Mouse (Mus musculus): ENCODE data around the gene Itih3. TPM values are rescaled to one million over a fixed set of nuclear protein-coding genes. Genes with fewer than 3 reads are reported as not detected.

The Itih3 gene
- polyA plus RNA-seq, 1 experiment from 2014 or later = 0.39 TPM

GRCm38 (mm10) chr14:30862368-30862767 lies 61.2 kb downstream of the Itih3 start:
- ATAC-seq (ENCODE audit: low read depth) = no peak
- Histone ChIP-seq H3K27ac (replicated peaks; ENCODE audit: low read depth, low read length) (no peak overlapping the region), H3K4me1 (ENCODE audit: control insufficient read depth, insufficient read depth, low read length) (no peaks in the 10 kb centered on the region), H3K27me3 (replicated peaks; ENCODE audit: control insufficient read depth, insufficient read depth, low read length) (no peaks in the 10 kb centered on the region), H3K9me3 (ENCODE audit: control insufficient read depth, low read length) (peaks cover 5% of the 10 kb centered on the region; the same call in 1 of the 2 replicates), H3K36me3 (ENCODE audit: control insufficient read depth, insufficient read depth, low read length) (peaks cover 19% of the 10 kb centered on the region), H3K9ac (ENCODE audit: low read depth, low read length) (no peak overlapping the region), H3K4me2 (ENCODE audit: low read depth, low read length) (no peak overlapping the region), H3K4me3 (ENCODE audit: low read depth, low read length) (no peak overlapping the region)
- WGBS = 88% methylated on average over 9 of the region's 9 CpGs
- no peak for DNase-seq (ENCODE audit: low spot score)

- Histone ChIP-seq H3K9ac (ENCODE audit: low read depth, low read length) (no peak overlapping the region), H3K4me3 (ENCODE audit: low read depth, low read length) (no peak overlapping the region), H3K36me3 (ENCODE audit: control insufficient read depth, insufficient read depth, low read length) (peaks cover 16% of the 10 kb centered on the region), H3K27me3 (replicated peaks; ENCODE audit: control insufficient read depth, insufficient read depth, low read length) (no peaks in the 10 kb centered on the region), H3K4me2 (ENCODE audit: low read depth, low read length) (no peak overlapping the region), H3K9me3 (ENCODE audit: control insufficient read depth, low read length) (peaks cover 5% of the 10 kb centered on the region; the same call in 1 of the 2 replicates), H3K4me1 (ENCODE audit: control insufficient read depth, insufficient read depth, low read length) (no peaks in the 10 kb centered on the region), H3K27ac (replicated peaks; ENCODE audit: low read depth, low read length) (no peak overlapping the region)
- 71% methylated on average over 16 of the region's 16 CpGs for WGBS
- DNase-seq (ENCODE audit: low spot score) (no peak), ATAC-seq (ENCODE audit: low read depth) (no peak)
Measured at GRCm38 (mm10) chr14:30861421-30862125, 62.0 kb downstream of the Itih3 start.

Other genes with a start within 250 kb of the Itih3 start
- 14.2 and 14.9 TPM in 2 replicates for gene Sfmbt1, start 208.9 kb downstream of the Itih3 start, polyA plus RNA-seq (2014; fragmentation: Nextera tagmentation; extraction: Ambion mirVana)
- gene Tmem110, start 98.2 kb downstream of the Itih3 start, polyA plus RNA-seq (2014; fragmentation: Nextera tagmentation; extraction: Ambion mirVana) = 28.2 and 28.3 TPM in 2 replicates
- 37.2 and 43.6 TPM in 2 replicates for gene Mustn1, start 44.6 kb downstream of the Itih3 start, polyA plus RNA-seq (2014; fragmentation: Nextera tagmentation; extraction: Ambion mirVana)
- 0.10 TPM in 1 of 2 replicates, not detected in the other for gene Itih4, start 37.3 kb downstream of the Itih3 start, polyA plus RNA-seq (2014; fragmentation: Nextera tagmentation; extraction: Ambion mirVana)
- gene Itih1, start 19.5 kb upstream of the Itih3 start, polyA plus RNA-seq (2014; fragmentation: Nextera tagmentation; extraction: Ambion mirVana) = not detected in 2 replicates
- 9.8 and 9.9 TPM in 2 replicates for gene Nek4, start 27.6 kb upstream of the Itih3 start, polyA plus RNA-seq (2014; fragmentation: Nextera tagmentation; extraction: Ambion mirVana)
- gene Glt8d1, start 77.6 kb upstream of the Itih3 start, polyA plus RNA-seq (2014; fragmentation: Nextera tagmentation; extraction: Ambion mirVana) = 74.2 and 76.1 TPM in 2 replicates
- 455 and 472 TPM in 2 replicates for gene Spcs1, start 77.9 kb upstream of the Itih3 start, polyA plus RNA-seq (2014; fragmentation: Nextera tagmentation; extraction: Ambion mirVana)
- 84.6 and 96.5 TPM in 2 replicates for gene Pbrm1, start 95.4 kb upstream of the Itih3 start, polyA plus RNA-seq (2014; fragmentation: Nextera tagmentation; extraction: Ambion mirVana)
- 107 and 109 TPM in 2 replicates for gene Gnl3, start 95.4 kb upstream of the Itih3 start, polyA plus RNA-seq (2014; fragmentation: Nextera tagmentation; extraction: Ambion mirVana)
- gene Smim4, start 205.2 kb upstream of the Itih3 start, polyA plus RNA-seq (2014; fragmentation: Nextera tagmentation; extraction: Ambion mirVana) = 62.3 and 64.8 TPM in 2 replicates
- 362 and 371 TPM in 2 replicates for gene Nt5dc2, start 207.3 kb upstream of the Itih3 start, polyA plus RNA-seq (2014; fragmentation: Nextera tagmentation; extraction: Ambion mirVana)
- gene Stab1, start 244.9 kb upstream of the Itih3 start, polyA plus RNA-seq (2014; fragmentation: Nextera tagmentation; extraction: Ambion mirVana) = 69.4 and 76.1 TPM in 2 replicates

Data from embryonic facial prominence, embryonic 14.5 days (tissue).